ENCODE assay signal across 8 mouse cellular contexts in the genomic region with DNA sequence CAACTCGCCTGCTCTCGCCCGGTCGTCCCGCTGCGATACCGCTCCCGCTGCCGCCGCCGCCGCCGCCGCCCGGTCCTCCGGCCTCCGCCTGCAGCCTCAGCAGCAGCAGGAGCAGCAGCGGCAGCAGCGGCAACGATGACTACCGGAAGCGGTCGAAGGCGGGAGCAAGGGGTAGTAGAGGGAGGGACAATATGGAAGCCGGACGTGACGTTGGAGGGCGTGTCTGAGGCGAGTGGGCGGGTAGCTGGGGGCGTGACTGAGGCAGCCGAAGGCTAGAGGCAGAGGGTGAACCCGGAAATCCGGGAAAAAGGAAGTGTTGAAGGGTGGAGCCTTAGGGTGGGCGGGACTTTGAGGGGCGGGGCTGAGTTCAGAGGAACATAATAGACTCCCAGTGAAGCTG. TPM values are rescaled to one million over a fixed set of nuclear protein-coding genes. Genes with fewer than 3 reads are reported as not detected.
DNase-seq lines count a peak whose midpoint lies in the region; ATAC-seq and TF ChIP-seq lines count a peak whose summit lies in the region.

A gene (minus strand): TSS at position 17 of the 400 bp plus-strand sequence.

- in situ Hi-C loops in ES-E14 (cut with MboI; ENCODE audit: low sequenced_read_pairs in 2 of 2, unreplicated experiment in 2 of 2), result no loop called here

- no peaks in the 10 kb centered on the region for H3K27me3 ChIP-seq in forebrain, embryonic 15.5 days

- H3K27ac ChIP-seq in ES-E14 (ENCODE audit: insufficient read depth, low read depth, low read length, poor library complexity, severe bottlenecking), result peak within 1 kb of the TSS; percentile 37
- H3K27ac ChIP-seq in forebrain, embryonic 15.5 days (replicated peaks), result peak within 1 kb of the TSS; percentile 74

- intact Hi-C loops in heart, postnatal 25 days (cut with DNase I), result loop anchor here (2.0 to 5.0 kb wide), 2 partner anchors 22 to 35 kb away; a partner anchor contains a TSS

- no peaks in the 10 kb centered on the region for H3K9me3 ChIP-seq in ES-E14 (ENCODE audit: control insufficient read depth, insufficient read depth, low read depth, low read length)
- H3K9me3 ChIP-seq in forebrain, embryonic 15.5 days, result no peaks in the 10 kb centered on the region

- H3K4me2 ChIP-seq in forebrain, embryonic 15.5 days (replicated peaks), result peak within 1 kb of the TSS; percentile 73

- H3K4me1 ChIP-seq in ES-E14 (ENCODE audit: control insufficient read depth in 2 of 2, insufficient read depth in 2 of 2, low read length in 2 of 2, poor library complexity in 1 of 2), result peaks cover 2 to 12% of the 10 kb centered on the region in 2 experiments; a peak in 2 of 4 replicates
- H3K4me1 ChIP-seq in forebrain, embryonic 15.5 days, result peaks cover 41% of the 10 kb centered on the region
- H3K4me1 ChIP-seq in lung, adult 2 months (ENCODE audit: control insufficient read depth, insufficient read depth, low read length), result peaks cover 27% of the 10 kb centered on the region

- H3K4me3 ChIP-seq in ES-E14 (ENCODE audit: insufficient read depth in 1 of 2, low read depth in 1 of 2, low read length in 2 of 2, poor library complexity in 1 of 2, severe bottlenecking in 1 of 2), result peak within 1 kb of the TSS; percentile 71 to 87
- peak within 1 kb of the TSS; percentile 87 for H3K4me3 ChIP-seq in forebrain, embryonic 15.5 days
- peak within 1 kb of the TSS; percentile 93 for H3K4me3 ChIP-seq in lung, adult 2 months (replicated peaks; ENCODE audit: extremely low read depth, low read depth, low read length)

- TF ChIP-seq POLR2A in lung, adult 2 months (IDR thresholded peaks at IDR 0.05; ENCODE audit: borderline replicate concordance, extremely low read depth, low read depth, low read length), result peak; percentile 93

- peak; percentile 99 for DNase-seq in ES-E14 (ENCODE audit: low read depth, low spot score)
- peak; percentile 98 for DNase-seq in cerebellum, adult 11-12 months
- DNase-seq in heart, postnatal 25 days (ENCODE audit: low spot score), result peak; percentile 97
- DNase-seq in layer of hippocampus, adult 18-20 months (ENCODE audit: low spot score in 2 of 2), result peak; percentile 98
- peak; percentile 100 for DNase-seq in lung, adult 2 months
- DNase-seq in thymus, adult 18-20 months, result peak; percentile 98 to 99

- no peak for TF ChIP-seq CTCF in lung, adult 2 months (IDR thresholded peaks at IDR 0.05; ENCODE audit: insufficient read depth, low read length)

- peak within 1 kb of the TSS; percentile 93 for H3K9ac ChIP-seq in ES-E14 (ENCODE audit: insufficient read depth, low read depth, low read length, poor library complexity, severe bottlenecking)
- H3K9ac ChIP-seq in forebrain, embryonic 15.5 days (replicated peaks), result peak within 1 kb of the TSS; percentile 88

- WGBS in forebrain, embryonic 15.5 days, result under 1% methylated on average over 36 of the region's 36 CpGs
- WGBS in lung, adult 2 months, result under 1% methylated on average over 34 of the region's 36 CpGs

- H3K36me3 ChIP-seq in ES-E14 (ENCODE audit: control insufficient read depth, insufficient read depth, low read length, poor library complexity, severe bottlenecking), result peaks cover 21% of the 10 kb centered on the region
- H3K36me3 ChIP-seq in forebrain, embryonic 15.5 days, result no peaks in the 10 kb centered on the region

- peak; percentile 98 for ATAC-seq in forebrain, embryonic 15.5 days (replicated peaks)
- ATAC-seq in neutrophil, adult 5-6 weeks (ENCODE audit: extremely low read depth, insufficient number of reproducible peaks, low FRiP score, poor library complexity, severe bottlenecking), result peak; percentile 98

TF ChIP-seq in ES-E14, 5 proteins besides CTCF, POLR2A, EP300 and RAD21:
- TF ChIP-seq HCFC1 (IDR thresholded peaks at IDR 0.05; ENCODE audit: borderline replicate concordance, insufficient read depth, low read length) (peak; percentile 62; the same call in 1 of the 2 replicates), CHD2 (IDR thresholded peaks at IDR 0.05; ENCODE audit: low read depth, low read length) (no peak), MAFK (IDR thresholded peaks at IDR 0.05; ENCODE audit: insufficient read depth, low read depth, low read length) (no peak)
TF ChIP-seq in ES-E14: peak in this region for 1.

RNA-seq across cellular contexts. Expression of the gene that starts here (rescaled TPM):
- 27.0 and 32.3 TPM in 2 replicates for total RNA-seq in ES-E14 (2012; rRNA removed)
- polyA plus RNA-seq in forebrain, embryonic 15.5 days (2015; fragmentation: Nextera tagmentation; extraction: Ambion mirVana), result 89.3 and 94.1 TPM in 2 replicates
- total RNA-seq in heart, postnatal 25 days (2021), result 10 to 100 TPM; 71.4 to 75.2 TPM
- total RNA-seq in layer of hippocampus, adult 18-20 months (2021), result 10 to 100 TPM; 55.7 to 56.2 TPM
- polyA plus RNA-seq in lung, adult 2 months (2012; rRNA removed), result 101 and 132 TPM in 2 replicates
- 22.7 and 24.3 TPM in 2 replicates for total RNA-seq in neutrophil, adult 5-6 weeks (2017)

Comparison
In these comparisons a context has a peak if more than half of its experiments do, and no peak if none do; other contexts are left out.
1. Peak in every context shown above with its lines: DNase-seq, ATAC-seq, H3K4me3 ChIP-seq and H3K27ac ChIP-seq.